Mouse (Mus musculus) limb, embryonic 12.5 days (tissue): Measurements from ENCODE around the gene a. TPM values are rescaled to one million over a fixed set of nuclear protein-coding genes. Genes with fewer than 3 reads are reported as not detected.
"Not testable (repeated sequence)": the region's sequence is repeated elsewhere in the genome, so short reads cannot be mapped to it uniquely, and the experiment has no call there.

Experiments
- ATAC-seq: fragments of 200-750 bp; cut with Nextera tagmentation; 2 replicates; pipeline ENCODE4 v1.8.0; 2017; ENCODE audit warnings: low read depth, moderate TSS enrichment; ENCODE audit not compliant: insufficient number of reproducible peaks, insufficient read depth, low FRiP score, low TSS enrichment
- H3K27ac ChIP-seq: fragments of 300-500 bp; sonication (generic); 2 replicates; pipeline ENCODE4 v1.5.1; 2016; ENCODE audit warnings: mild to moderate bottlenecking, moderate library complexity
- H3K27me3 ChIP-seq: fragments of 300-500 bp; sonication (generic); 2 replicates; pipeline ENCODE4 v1.6.1; 2016; ENCODE audit warnings: mild to moderate bottlenecking, moderate library complexity
- H3K36me3 ChIP-seq: fragments of 300-500 bp; sonication (generic); 2 replicates; pipeline ENCODE4 v1.6.1; 2016; ENCODE audit warnings: mild to moderate bottlenecking, moderate library complexity
- H3K4me1 ChIP-seq: fragments of 300-500 bp; sonication (generic); replicated peaks from 2 replicates; pipeline ENCODE4 v1.6.1; 2016
- H3K4me2 ChIP-seq: fragments of 300-500 bp; sonication (generic); 2 replicates; pipeline ENCODE4 v1.6.1; 2016; ENCODE audit warnings: mild to moderate bottlenecking, moderate library complexity
- H3K4me3 ChIP-seq: fragments of 300-500 bp; sonication (generic); replicated peaks from 2 replicates; pipeline ENCODE4 v1.5.1; 2016; ENCODE audit warnings: mild to moderate bottlenecking
- H3K9ac ChIP-seq: fragments of 300-500 bp; sonication (generic); replicated peaks from 2 replicates; pipeline ENCODE4 v1.6.1; 2016; ENCODE audit warnings: mild to moderate bottlenecking, moderate library complexity
- H3K9me3 ChIP-seq: fragments of 300-500 bp; sonication (generic); 2 replicates; pipeline ENCODE4 v1.6.1; 2016; ENCODE audit warnings: mild to moderate bottlenecking, moderate library complexity
- WGBS: fragments of 180-500 bp; shearing (Covaris S2); methylation state at CpG from one replicate; pipeline ENCODE4 v1.1.7; 2016; 5-methylcytosine and 5-hydroxymethylcytosine counted together
- polyA plus RNA-seq: library from polyadenylated mRNA; unstranded; fragments of >200 nt; fragmentation: Nextera tagmentation; extraction: Ambion mirVana; gene quantifications from 2 replicates; pipeline ENCODE4 v1.2.1, GENCODE M21; 2016

a gene
- polyA plus RNA-seq, 1 experiment from 2014 or later: 10.9 TPM

- H3K36me3 ChIP-seq: no peaks in the 10 kb centered on the region
- H3K9ac ChIP-seq: no peak overlapping the region
- no peak for ATAC-seq
- no peak overlapping the region for H3K4me2 ChIP-seq
- H3K9me3 ChIP-seq: peaks cover 5% of the 10 kb centered on the region; the same call in 1 of the 2 replicates
- no peak overlapping the region for H3K4me3 ChIP-seq
- WGBS: 92% methylated on average over 11 of the region's 11 CpGs
- H3K27ac ChIP-seq: no peak overlapping the region
- no peaks in the 10 kb centered on the region for H3K27me3 ChIP-seq
- peaks cover 4% of the 10 kb centered on the region; the same call in 1 of the 2 replicates for H3K4me1 ChIP-seq
These were observed 214.3 kb downstream of the a start for GRCm38 (mm10) chr2:155005491-155005890.

GRCm38 (mm10) chr2:155011086-155011656 lies 220.0 kb downstream of the a start:
- ATAC-seq: no peak
- H3K36me3 ChIP-seq: no peaks in the 10 kb centered on the region
- 48% methylated on average over 3 of the region's 3 CpGs for WGBS
- H3K4me3 ChIP-seq: no peak overlapping the region
- H3K27me3 ChIP-seq: no peaks in the 10 kb centered on the region
- no peaks in the 10 kb centered on the region for H3K4me1 ChIP-seq
- no peak overlapping the region for H3K27ac ChIP-seq
- no peaks in the 10 kb centered on the region for H3K9me3 ChIP-seq
- H3K4me2 ChIP-seq: no peak overlapping the region
- no peak overlapping the region for H3K9ac ChIP-seq

- Histone ChIP-seq H3K27ac (no peak overlapping the region), H3K27me3 (no peaks in the 10 kb centered on the region), H3K4me2 (no peak overlapping the region), H3K9ac (no peak overlapping the region), H3K36me3 (no peaks in the 10 kb centered on the region), H3K4me1 (no peaks in the 10 kb centered on the region), H3K9me3 (no peaks in the 10 kb centered on the region), H3K4me3 (no peak overlapping the region)
- 72% methylated on average over 6 of the region's 6 CpGs for WGBS
- no peak for ATAC-seq
These were observed 221.8 kb downstream of the a start for GRCm38 (mm10) chr2:155012991-155013390.

- H3K4me2 ChIP-seq, H3K9me3 ChIP-seq, H3K4me1 ChIP-seq, H3K9ac ChIP-seq, H3K27ac ChIP-seq, H3K36me3 ChIP-seq, ATAC-seq, H3K4me3 ChIP-seq, H3K27me3 ChIP-seq: not testable (repeated sequence)
- WGBS: 31% methylated on average over 8 of the region's 9 CpGs
These were observed 225.5 kb downstream of the a start for GRCm38 (mm10) chr2:155016751-155017150.

GRCm38 (mm10) chr2:155018251-155018755 lies 227.1 kb downstream of the a start, which contains the start of gene Gm14226:
TSS of gene Gm14226 (plus strand) at chr2:155018266.
- H3K4me3 ChIP-seq: peak within 1 kb of the TSS; percentile 45
- H3K4me1 ChIP-seq, H3K27me3 ChIP-seq, H3K9me3 ChIP-seq, ATAC-seq, H3K36me3 ChIP-seq: not testable (repeated sequence)
- H3K27ac ChIP-seq: peak within 1 kb of the TSS; percentile 88
- H3K4me2 ChIP-seq: peak within 1 kb of the TSS; percentile 76
- 3% methylated on average over 24 of the region's 26 CpGs for WGBS
- H3K9ac ChIP-seq: peak within 1 kb of the TSS; percentile 57

GRCm38 (mm10) chr2:155018762-155019641 lies 227.8 kb downstream of the a start:
- Histone ChIP-seq H3K9ac (peak overlapping the region; percentile 57), H3K4me2 (peak overlapping the region; percentile 76), H3K4me1 (peaks cover 4% of the 10 kb centered on the region; the same call in 1 of the 2 replicates), H3K36me3 (no peaks in the 10 kb centered on the region), H3K9me3 (no peaks in the 10 kb centered on the region), H3K4me3 (peak overlapping the region; percentile 45), H3K27me3 (peaks cover 5% of the 10 kb centered on the region; the same call in 1 of the 2 replicates), H3K27ac (peak overlapping the region; percentile 88)
- ATAC-seq: peak; percentile 91
- WGBS: under 1% methylated on average over 38 of the region's 38 CpGs

- H3K9ac ChIP-seq: peak overlapping the region; percentile 57
- H3K4me1 ChIP-seq: peaks cover 4% of the 10 kb centered on the region; the same call in 1 of the 2 replicates
- under 1% methylated on average over 22 of the region's 22 CpGs for WGBS
- H3K27me3 ChIP-seq: peaks cover 5% of the 10 kb centered on the region; the same call in 1 of the 2 replicates
- peak overlapping the region; percentile 45 for H3K4me3 ChIP-seq
- ATAC-seq: peak; percentile 87
- H3K4me2 ChIP-seq: peak overlapping the region; percentile 76
- no peaks in the 10 kb centered on the region for H3K9me3 ChIP-seq
- H3K36me3 ChIP-seq: no peaks in the 10 kb centered on the region
- H3K27ac ChIP-seq: peak overlapping the region; percentile 88
These were observed 228.5 kb downstream of the a start for GRCm38 (mm10) chr2:155019673-155020072.

- H3K4me2 ChIP-seq: peak overlapping the region; percentile 76
- 16% methylated on average over 20 of the region's 20 CpGs for WGBS
These were observed 229.1 kb downstream of the a start for GRCm38 (mm10) chr2:155020247-155020826.

GRCm38 (mm10) chr2:155030831-155031230 lies 239.6 kb downstream of the a start:
- ATAC-seq: no peak
- Histone ChIP-seq H3K36me3 (no peaks in the 10 kb centered on the region), H3K4me2 (no peak overlapping the region), H3K9me3 (no peaks in the 10 kb centered on the region), H3K27ac (no peak overlapping the region), H3K4me3 (no peak overlapping the region), H3K27me3 (no peaks in the 10 kb centered on the region), H3K4me1 (no peaks in the 10 kb centered on the region), H3K9ac (no peak overlapping the region)
- WGBS: 61% methylated on average over 7 of the region's 7 CpGs

More at GRCm38 (mm10) chr2:155020247-155020826, 229.1 kb downstream of the a start:
- H3K4me1 ChIP-seq, H3K9me3 ChIP-seq, H3K4me3 ChIP-seq, H3K27ac ChIP-seq, H3K9ac ChIP-seq, H3K36me3 ChIP-seq, ATAC-seq, H3K27me3 ChIP-seq: not testable (repeated sequence)

GRCm38 (mm10) chr2:155032938-155033710 lies 241.9 kb downstream of the a start:
- H3K4me1 ChIP-seq: no peaks in the 10 kb centered on the region
- no peaks in the 10 kb centered on the region for H3K36me3 ChIP-seq
- no peak overlapping the region for H3K4me3 ChIP-seq
- H3K9me3 ChIP-seq: no peaks in the 10 kb centered on the region
- no peak for ATAC-seq
- H3K4me2 ChIP-seq: no peak overlapping the region
- no peak overlapping the region for H3K9ac ChIP-seq
- no peaks in the 10 kb centered on the region for H3K27me3 ChIP-seq
- no peak overlapping the region for H3K27ac ChIP-seq
- WGBS: 45% methylated on average over 19 of the region's 19 CpGs
